Mouse (Mus musculus) midbrain, embryonic 12.5 days (tissue): ENCODE measurements around the gene Gm28051. TPM values are rescaled to one million over a fixed set of nuclear protein-coding genes. Genes with fewer than 3 reads are reported as not detected.

Experiments used
- ATAC-seq: fragments of 200-750 bp; cut with Nextera tagmentation; 2 replicates; pipeline ENCODE4 v1.8.0; 2017; ENCODE audit warnings: low read depth, moderate TSS enrichment, moderate library complexity; ENCODE audit not compliant: low FRiP score
- H3K27ac ChIP-seq: fragments of 300-500 bp; sonication (generic); replicated peaks from 2 replicates; pipeline ENCODE4 v1.5.1; 2016; ENCODE audit warnings: mild to moderate bottlenecking
- H3K27me3 ChIP-seq: fragments of 300-500 bp; sonication (generic); 2 replicates; pipeline ENCODE4 v1.6.1; 2016; ENCODE audit warnings: mild to moderate bottlenecking
- H3K36me3 ChIP-seq: fragments of 300-500 bp; sonication (generic); 2 replicates; pipeline ENCODE4 v1.6.1; 2016
- H3K4me1 ChIP-seq: fragments of 300-500 bp; sonication (generic); 2 replicates; pipeline ENCODE4 v1.6.1; 2016
- H3K4me2 ChIP-seq: fragments of 300-500 bp; sonication (generic); replicated peaks from 2 replicates; pipeline ENCODE4 v1.6.1; 2016; ENCODE audit warnings: mild to moderate bottlenecking, moderate library complexity
- H3K4me3 ChIP-seq: fragments of 300-500 bp; sonication (generic); 2 replicates; pipeline ENCODE4 v1.5.1; 2016; ENCODE audit warnings: mild to moderate bottlenecking
- H3K9ac ChIP-seq: fragments of 300-500 bp; sonication (generic); replicated peaks from 2 replicates; pipeline ENCODE4 v1.6.1; 2016; ENCODE audit warnings: mild to moderate bottlenecking, moderate library complexity
- H3K9me3 ChIP-seq: fragments of 300-500 bp; sonication (generic); 2 replicates; pipeline ENCODE4 v1.6.1; 2016; ENCODE audit warnings: mild to moderate bottlenecking
- WGBS: fragments of 180-500 bp; shearing (Covaris S2); methylation state at CpG from one replicate; pipeline ENCODE4 v1.1.7; 2016; 5-methylcytosine and 5-hydroxymethylcytosine counted together
- polyA plus RNA-seq: library from polyadenylated mRNA; unstranded; fragments of >200 nt; fragmentation: Nextera tagmentation; extraction: Ambion mirVana; gene quantifications from 2 replicates; pipeline ENCODE4 v1.2.1, GENCODE M21; 2016

Gm28051 gene
- polyA plus RNA-seq, result not detected in 2 replicates

- H3K4me3 ChIP-seq, result peak within 1 kb of the TSS; percentile 86
- H3K4me2 ChIP-seq, result peak within 1 kb of the TSS; percentile 94
- ATAC-seq, result peak; percentile 96
- no peaks in the 10 kb centered on the region for H3K27me3 ChIP-seq
- H3K27ac ChIP-seq, result peak within 1 kb of the TSS; percentile 91
- under 1% methylated on average over 72 of the region's 73 CpGs for WGBS
- no peaks in the 10 kb centered on the region for H3K9me3 ChIP-seq
- H3K36me3 ChIP-seq, result peaks cover 16% of the 10 kb centered on the region
- peak within 1 kb of the TSS; percentile 80 for H3K9ac ChIP-seq
- H3K4me1 ChIP-seq, result peaks cover 24% of the 10 kb centered on the region
Observed at GRCm38 (mm10) chr12:102757689-102758402, at the start of gene Gm28051, which contains the start of the genes Gon7 and Ubr7. Gm28051 (minus strand) TSS chr12:102757765. Gon7 (minus strand) TSS chr12:102757803. Ubr7 (plus strand) TSS chr12:102757967.

GRCm38 (mm10) chr12:102799528-102799927, 42.0 kb upstream of the Gm28051 start:
- no peak overlapping the region for H3K27ac ChIP-seq
- WGBS, result 90% methylated on average over 2 of the region's 2 CpGs

GRCm38 (mm10) chr12:102787927-102788326, 30.4 kb upstream of the Gm28051 start:
- Histone ChIP-seq H3K9me3 (no peaks in the 10 kb centered on the region), H3K27ac (no peak overlapping the region), H3K4me2 (no peak overlapping the region), H3K36me3 (peaks cover 76% of the 10 kb centered on the region), H3K9ac (no peak overlapping the region), H3K4me1 (no peaks in the 10 kb centered on the region), H3K4me3 (no peak overlapping the region), H3K27me3 (no peaks in the 10 kb centered on the region)
- ATAC-seq, result no peak
- WGBS, result 92% methylated on average over 7 of the region's 7 CpGs

More at GRCm38 (mm10) chr12:102799528-102799927, 42.0 kb upstream of the Gm28051 start:
- Histone ChIP-seq H3K4me1 (no peaks in the 10 kb centered on the region), H3K9me3 (no peaks in the 10 kb centered on the region), H3K36me3 (peaks cover 10% of the 10 kb centered on the region; the same call in 1 of the 2 replicates), H3K4me3 (no peak overlapping the region), H3K4me2 (no peak overlapping the region), H3K9ac (no peak overlapping the region), H3K27me3 (no peaks in the 10 kb centered on the region)
- ATAC-seq, result no peak

GRCm38 (mm10) chr12:102785593-102785985, 28.0 kb upstream of the Gm28051 start:
- no peak overlapping the region for H3K27ac ChIP-seq
- no peak for ATAC-seq
- H3K27me3 ChIP-seq, result no peaks in the 10 kb centered on the region
- no peak overlapping the region for H3K4me3 ChIP-seq
- peaks cover 54% of the 10 kb centered on the region for H3K36me3 ChIP-seq
- H3K4me2 ChIP-seq, result no peak overlapping the region
- 87% methylated on average over 5 of the region's 5 CpGs for WGBS
- H3K4me1 ChIP-seq, result no peaks in the 10 kb centered on the region
- H3K9me3 ChIP-seq, result no peaks in the 10 kb centered on the region
- no peak overlapping the region for H3K9ac ChIP-seq

- H3K9me3 ChIP-seq, result no peaks in the 10 kb centered on the region
- no peak overlapping the region for H3K27ac ChIP-seq
- no peak overlapping the region for H3K9ac ChIP-seq
- whole genome bisulfite sequencing, result 90% methylated on average over 19 of the region's 19 CpGs
- peaks cover 49% of the 10 kb centered on the region for H3K36me3 ChIP-seq
- H3K27me3 ChIP-seq, result no peaks in the 10 kb centered on the region
- H3K4me1 ChIP-seq, result no peaks in the 10 kb centered on the region
- H3K4me2 ChIP-seq, result no peak overlapping the region
- no peak for ATAC-seq
- H3K4me3 ChIP-seq, result no peak overlapping the region
Observed at GRCm38 (mm10) chr12:102784899-102785592, 27.5 kb upstream of the Gm28051 start.

GRCm38 (mm10) chr12:102782841-102783240, 25.3 kb upstream of the Gm28051 start:
- Histone ChIP-seq H3K27ac (no peak overlapping the region), H3K9me3 (no peaks in the 10 kb centered on the region), H3K4me2 (no peak overlapping the region), H3K4me1 (no peaks in the 10 kb centered on the region), H3K9ac (no peak overlapping the region), H3K36me3 (peaks cover 37% of the 10 kb centered on the region), H3K4me3 (no peak overlapping the region), H3K27me3 (no peaks in the 10 kb centered on the region)
- ATAC-seq, result no peak
- 91% methylated on average over 5 of the region's 5 CpGs for WGBS

GRCm38 (mm10) chr12:102779452-102779851, 21.9 kb upstream of the Gm28051 start:
- 0 out of 2 replicates have a peak, but pooled peaks have one; percentile 41 for ATAC-seq
- H3K27ac ChIP-seq, result no peak overlapping the region
- no peak overlapping the region for H3K4me2 ChIP-seq
- peaks cover 40% of the 10 kb centered on the region for H3K36me3 ChIP-seq
- no peaks in the 10 kb centered on the region for H3K4me1 ChIP-seq
- no peaks in the 10 kb centered on the region for H3K27me3 ChIP-seq
- H3K9me3 ChIP-seq, result no peaks in the 10 kb centered on the region
- WGBS, result 59% methylated on average over 3 of the region's 3 CpGs
- no peak overlapping the region for H3K9ac ChIP-seq
- H3K4me3 ChIP-seq, result no peak overlapping the region

- Histone ChIP-seq H3K4me1 (no peaks in the 10 kb centered on the region), H3K4me2 (no peak overlapping the region), H3K9ac (no peak overlapping the region), H3K27ac (no peak overlapping the region), H3K36me3 (peaks cover 43% of the 10 kb centered on the region), H3K4me3 (no peak overlapping the region), H3K9me3 (no peaks in the 10 kb centered on the region), H3K27me3 (no peaks in the 10 kb centered on the region)
- WGBS, result 77% methylated on average over 5 of the region's 5 CpGs
- ATAC-seq, result no peak
Observed at GRCm38 (mm10) chr12:102778151-102778550, 20.6 kb upstream of the Gm28051 start.

- Histone ChIP-seq H3K27me3 (no peaks in the 10 kb centered on the region), H3K9ac (no peak overlapping the region), H3K36me3 (peaks cover 64% of the 10 kb centered on the region), H3K4me2 (no peak overlapping the region), H3K27ac (no peak overlapping the region), H3K4me1 (no peaks in the 10 kb centered on the region), H3K4me3 (no peak overlapping the region), H3K9me3 (no peaks in the 10 kb centered on the region)
- 94% methylated on average over 14 of the region's 14 CpGs for WGBS
- ATAC-seq, result no peak
Observed at GRCm38 (mm10) chr12:102776035-102776434, 18.5 kb upstream of the Gm28051 start.

GRCm38 (mm10) chr12:102772676-102773075, 15.1 kb upstream of the Gm28051 start:
- WGBS, result 97% methylated on average over 5 of the region's 5 CpGs
- H3K9me3 ChIP-seq, result no peaks in the 10 kb centered on the region
- H3K9ac ChIP-seq, result no peak overlapping the region
- H3K4me3 ChIP-seq, result no peak overlapping the region
- no peak for ATAC-seq
- H3K4me1 ChIP-seq, result no peaks in the 10 kb centered on the region
- H3K27ac ChIP-seq, result no peak overlapping the region
- H3K4me2 ChIP-seq, result no peak overlapping the region
- no peaks in the 10 kb centered on the region for H3K27me3 ChIP-seq
- H3K36me3 ChIP-seq, result peaks cover 91% of the 10 kb centered on the region

- Histone ChIP-seq H3K4me2 (no peak overlapping the region), H3K36me3 (peaks cover 89% of the 10 kb centered on the region), H3K9ac (no peak overlapping the region), H3K27ac (no peak overlapping the region), H3K4me3 (no peak overlapping the region), H3K27me3 (no peaks in the 10 kb centered on the region), H3K4me1 (no peaks in the 10 kb centered on the region), H3K9me3 (no peaks in the 10 kb centered on the region)
- no peak for ATAC-seq
- 98% methylated on average over 8 of the region's 8 CpGs for WGBS
Observed at GRCm38 (mm10) chr12:102771601-102772000, 14.0 kb upstream of the Gm28051 start.

GRCm38 (mm10) chr12:102769000-102769399, 11.4 kb upstream of the Gm28051 start:
- Histone ChIP-seq H3K36me3 (peaks cover 87% of the 10 kb centered on the region), H3K4me1 (no peaks in the 10 kb centered on the region), H3K27ac (no peak overlapping the region), H3K27me3 (no peaks in the 10 kb centered on the region), H3K4me2 (no peak overlapping the region), H3K9me3 (no peaks in the 10 kb centered on the region), H3K4me3 (no peak overlapping the region), H3K9ac (no peak overlapping the region)
- ATAC-seq, result no peak
- whole genome bisulfite sequencing, result 91% methylated on average over 4 of the region's 4 CpGs
